Mouse (Mus musculus) thymus, adult 2 months (tissue): ENCODE measurements around the gene Ttll3.

Experiments
- CTCF ChIP-seq: fragments of 200-500 bp; IDR thresholded peaks from 2 replicates; pipeline ENCODE4 v1.5.1; 2012; ENCODE audit warnings: mild to moderate bottlenecking, control low read depth, low read length, moderate library complexity, borderline replicate concordance; ENCODE audit not compliant: control insufficient read depth, poor library complexity, insufficient read depth; ENCODE audit errors: extremely low read depth
- POLR2A ChIP-seq: fragments of 200-500 bp; IDR thresholded peaks from 2 replicates; pipeline ENCODE4 v1.6.1; 2012; ENCODE audit warnings: mild to moderate bottlenecking, low read length, control low read depth, moderate library complexity; ENCODE audit not compliant: control insufficient read depth, poor library complexity, insufficient read depth; ENCODE audit errors: extremely low read depth

GRCm38 (mm10) chr6:113455007-113455406, 65.9 kb downstream of the Ttll3 start:
- TF ChIP-seq POLR2A: no peak
- no peak for TF ChIP-seq CTCF
